Mouse (Mus musculus) kidney, adult 11 months (tissue): ENCODE results near the gene Sdad1.

ENCODE experiments used
- DNase-seq: peaks from one replicate; pipeline ENCODE4 v3.0.0; 2022

The Sdad1 gene

GRCm38 (mm10) chr5:92234939-92235557 lies 75.2 kb downstream of the Sdad1 start:
- DNase-seq: no peak
